Mouse (Mus musculus) telencephalon, adult 2 months (tissue): ENCODE measurements around the gene Diras2.

Experiments
- DNase-seq: peaks from one replicate; pipeline ENCODE4 v3.0.0-alpha.2; 2011; ENCODE audit warnings: low read depth, low spot score

The Diras2 gene

DNA sequence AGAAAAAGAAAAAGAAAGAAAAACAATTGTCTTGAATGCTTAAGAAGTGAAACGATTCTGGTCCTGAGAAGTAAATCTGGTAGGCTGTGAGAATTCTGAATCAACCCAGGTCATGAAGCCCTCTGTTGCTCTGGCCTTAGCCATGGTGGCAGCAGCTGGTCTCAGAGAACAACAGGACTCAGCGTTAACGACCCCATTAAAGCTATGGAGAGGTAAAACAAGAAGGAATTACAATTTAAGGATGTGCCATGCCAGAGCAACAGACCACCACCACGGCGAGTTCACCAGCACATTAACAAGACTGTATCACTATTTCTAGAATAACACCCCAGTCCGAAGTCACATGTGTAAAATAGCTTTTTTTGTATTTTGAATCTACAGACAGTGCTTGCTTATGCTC, 65.9 kb downstream of the Diras2 start:
- no peak for DNase-seq

DNA sequence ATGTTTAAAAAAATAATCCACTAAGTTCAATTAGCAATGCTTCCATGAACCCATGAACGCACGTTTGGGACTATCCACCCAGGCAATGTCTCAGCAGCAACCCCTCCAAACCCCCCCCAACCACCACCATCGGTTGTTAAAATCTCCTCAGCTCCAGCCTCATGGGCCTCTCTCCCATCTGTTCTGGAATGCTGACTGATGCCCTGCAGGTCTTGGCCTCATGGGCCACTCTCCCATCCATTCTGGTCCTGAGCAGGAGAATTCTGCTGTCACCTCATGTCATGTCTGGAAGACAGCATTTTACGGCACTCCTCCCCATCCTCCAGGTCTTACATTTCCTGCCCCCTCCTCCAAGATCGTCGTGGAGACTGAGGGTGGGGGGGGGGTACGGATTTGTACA, 71.1 kb downstream of the Diras2 start:
- no peak for DNase-seq

DNA sequence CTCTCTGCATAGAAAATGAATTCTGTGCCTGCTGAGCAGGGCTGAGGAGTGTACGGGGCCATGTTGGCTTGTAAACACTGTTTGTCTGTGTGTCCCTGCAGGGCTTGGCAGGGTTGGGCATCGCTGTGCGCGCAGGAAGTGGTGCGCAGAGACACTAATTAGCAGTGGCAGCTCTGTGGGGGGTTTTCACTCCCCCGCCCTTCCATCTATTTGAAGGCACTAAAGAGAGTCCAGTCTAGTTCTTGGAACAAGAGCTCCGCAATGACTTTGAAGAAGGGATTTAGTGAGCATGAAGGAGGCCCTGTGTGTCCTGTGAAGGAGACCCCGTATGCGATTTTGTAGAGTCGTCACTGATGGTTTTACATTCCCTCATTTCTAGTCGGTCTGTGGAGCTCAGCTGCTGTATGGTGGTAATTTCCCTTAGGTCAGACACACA, 73.2 kb downstream of the Diras2 start:
- DNase-seq: no peak

DNA sequence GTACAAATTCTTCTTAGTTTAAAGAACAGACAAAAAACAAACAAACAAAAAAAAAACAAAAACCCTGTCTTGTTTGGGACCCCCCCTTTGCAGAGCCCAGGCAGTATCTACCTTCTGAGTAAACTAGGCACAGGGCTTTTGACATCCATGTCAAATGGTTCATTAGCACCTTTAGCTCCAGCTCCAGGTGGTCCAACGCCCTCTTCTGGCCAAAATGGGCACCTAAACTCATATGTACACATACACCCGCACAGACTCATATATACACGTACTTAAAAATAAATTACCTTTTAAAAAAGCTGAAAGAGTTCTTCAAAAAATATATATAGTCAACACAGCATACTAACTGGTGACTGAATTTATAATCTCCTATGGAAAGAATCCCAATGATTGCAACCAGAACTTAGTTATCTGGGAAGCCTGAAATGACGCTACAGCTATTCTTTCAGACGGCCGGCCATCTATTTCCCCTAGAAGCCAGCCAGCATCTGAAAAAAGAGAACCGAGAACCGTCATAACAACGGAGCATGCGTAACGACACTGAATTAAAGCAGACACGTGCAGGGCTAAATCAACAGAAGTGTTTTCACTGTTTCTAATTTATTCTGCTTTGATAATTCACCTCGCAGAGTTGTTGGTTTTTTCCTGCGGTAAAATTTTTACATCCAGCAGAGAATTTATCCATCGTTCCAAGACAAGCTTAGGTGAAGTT, 73.7 kb downstream of the Diras2 start:
- DNase-seq: no peak

DNA sequence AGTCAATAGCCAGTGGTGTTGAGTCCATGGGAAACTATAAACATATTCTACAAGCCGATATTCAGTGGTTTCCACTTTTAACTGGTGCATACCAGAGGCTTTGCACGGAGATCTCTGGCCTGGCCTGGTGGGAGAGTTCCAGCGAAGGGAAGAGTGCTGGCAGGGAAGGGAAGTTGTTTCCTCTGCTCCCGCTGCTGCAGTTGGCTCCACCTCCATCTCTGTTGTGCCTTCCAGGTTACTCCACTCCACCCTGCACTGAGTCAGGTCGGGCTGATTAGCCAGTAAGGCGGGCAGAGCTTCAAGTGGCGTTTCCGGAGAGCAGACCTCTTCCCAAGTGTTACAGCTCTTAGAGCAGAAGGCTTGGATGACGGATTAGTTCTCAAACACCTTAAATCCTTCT, 75.8 kb downstream of the Diras2 start:
- no peak for DNase-seq

DNA sequence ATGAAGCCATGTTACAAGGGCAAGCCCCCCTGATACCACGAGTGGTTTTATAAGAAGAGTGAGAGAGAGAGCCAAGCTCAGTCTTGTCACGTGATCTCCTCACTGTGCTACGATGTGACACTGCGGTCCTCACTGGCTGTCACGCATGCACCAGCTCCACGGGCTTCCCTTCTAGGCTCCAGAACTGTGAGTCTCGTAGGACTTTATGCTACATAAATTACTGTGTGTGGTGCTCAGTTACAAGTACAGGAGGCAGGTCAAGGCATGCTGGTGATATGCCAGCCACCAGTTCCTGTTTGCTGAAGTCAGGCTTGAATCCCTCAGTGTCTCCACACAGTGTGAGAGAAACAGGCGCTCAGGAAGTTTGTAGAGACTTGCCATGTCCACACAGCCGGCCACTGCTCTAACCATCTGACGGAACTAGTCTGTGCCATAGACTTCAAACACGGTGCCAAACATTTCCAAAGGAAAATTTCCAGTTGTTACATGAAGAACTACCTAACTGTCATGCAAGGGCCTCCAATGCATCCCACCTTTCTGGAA, 76.3 kb downstream of the Diras2 start:
- DNase-seq: no peak
